Mouse (Mus musculus): ENCODE results near the gene Chp1. TPM values are rescaled to one million over a fixed set of nuclear protein-coding genes. Genes with fewer than 3 reads are reported as not detected.
"Not testable (repeated sequence)": the region's sequence is repeated elsewhere in the genome, so short reads cannot be mapped to it uniquely, and the experiment has no call there.

The Chp1 gene
- polyA plus RNA-seq, 1 experiment from 2014 or later, result 72.1 TPM

DNA sequence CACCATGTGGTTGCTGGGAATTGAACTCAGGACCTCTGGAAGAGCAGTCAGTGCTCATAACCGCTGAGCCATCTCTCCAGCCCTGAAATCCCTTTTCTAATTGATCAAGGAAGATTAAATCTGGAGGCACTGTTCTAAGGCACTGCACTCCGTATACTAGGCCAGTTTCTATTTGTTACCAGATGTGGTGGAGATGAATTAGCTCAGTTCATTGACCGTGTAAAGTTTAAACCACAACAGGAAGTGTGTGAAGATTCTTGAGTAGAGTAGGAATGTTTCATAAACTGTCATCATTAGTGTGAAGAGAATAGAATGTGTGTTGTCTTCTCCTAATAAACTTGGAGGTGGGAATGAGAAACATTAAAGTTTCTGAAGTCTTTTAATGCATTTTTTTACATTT lies 14.3 kb downstream of the Chp1 start:
- no peak for DNase-seq (ENCODE audit: low spot score)

DNA sequence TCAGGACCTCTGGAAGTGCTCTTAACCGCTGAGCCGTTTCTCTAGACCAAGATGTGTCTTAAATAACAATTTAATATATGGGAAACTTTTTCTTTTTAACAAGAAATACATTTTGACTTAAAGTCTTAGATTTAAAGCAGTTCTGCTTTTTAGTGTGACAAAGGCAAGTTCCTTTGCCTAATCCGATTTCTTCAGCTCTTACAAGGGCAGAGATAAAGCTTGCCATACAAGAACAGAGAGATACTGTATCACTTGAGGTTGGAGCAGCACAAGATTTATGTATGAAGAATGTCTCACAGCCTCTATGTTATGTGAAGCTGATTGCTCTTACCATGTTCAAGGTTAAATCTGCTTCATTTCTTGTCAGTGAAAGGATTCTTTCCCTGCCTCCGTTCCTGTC lies 17.8 kb downstream of the Chp1 start:
- no peak for DNase-seq (ENCODE audit: low spot score)

- no peak for DNase-seq (ENCODE audit: low spot score)
These were observed 18.8 kb downstream of the Chp1 start for GRCm38 (mm10) chr2:119566182-119566855.

DNA sequence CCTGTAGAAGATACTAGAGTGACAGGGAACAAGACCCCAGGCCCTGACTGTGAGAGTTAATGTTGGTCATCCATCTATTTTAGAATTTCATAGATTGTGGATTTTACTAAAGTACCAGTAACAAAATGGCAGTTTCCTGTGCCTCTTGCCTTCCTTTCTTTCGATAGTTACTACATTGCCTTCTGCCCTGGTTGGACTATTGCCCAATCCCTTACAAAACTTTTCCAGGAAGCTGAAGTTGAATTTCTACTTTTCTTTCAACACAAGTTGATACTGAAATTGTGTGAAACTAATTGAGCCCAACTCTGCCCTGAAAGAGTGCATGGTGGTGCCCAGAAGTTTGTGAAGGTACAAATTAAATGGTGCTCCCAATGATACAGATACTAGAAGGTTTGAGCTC lies 25.0 kb downstream of the Chp1 start:
- no peak for DNase-seq (ENCODE audit: low spot score)

DNA sequence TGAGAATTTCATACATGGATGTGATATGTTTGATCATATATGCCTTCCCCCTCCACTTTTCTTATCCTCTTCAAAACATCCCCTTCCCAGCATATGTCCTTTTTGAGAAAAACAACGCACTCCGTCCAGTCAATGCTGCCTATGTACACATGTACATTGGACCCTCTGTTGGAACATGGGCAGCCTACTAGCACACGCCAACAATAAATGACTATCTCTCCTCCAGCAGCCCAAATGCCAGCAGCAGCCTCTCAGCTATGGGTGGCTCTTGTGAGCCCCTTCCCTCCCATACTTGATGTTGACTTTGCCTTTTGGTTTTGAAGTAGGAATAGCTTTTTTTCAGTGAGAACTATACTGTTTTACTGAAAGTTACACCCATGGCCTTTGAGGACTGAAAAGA lies 34.1 kb downstream of the Chp1 start:
- no peak for DNase-seq (ENCODE audit: low spot score)

DNA sequence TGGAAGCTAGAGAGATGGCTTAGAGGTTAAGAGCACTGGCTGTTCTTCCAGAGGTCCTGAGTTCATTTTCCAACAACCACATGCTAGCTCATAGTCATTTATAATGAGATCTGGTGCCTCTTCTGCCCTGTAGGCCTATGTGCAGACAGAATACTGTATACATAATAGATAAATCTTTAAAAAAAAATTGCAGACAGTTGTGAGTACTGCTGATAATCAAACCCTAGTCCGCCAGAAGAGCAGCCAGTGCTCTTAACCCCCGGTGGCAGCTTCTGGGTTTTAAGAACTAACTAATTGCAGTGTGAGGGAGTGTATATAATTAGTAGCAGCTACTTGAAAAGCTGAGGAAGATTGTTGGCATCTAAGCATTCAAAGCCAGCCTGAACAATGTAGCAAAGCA lies 35.9 kb downstream of the Chp1 start:
- DNase-seq (ENCODE audit: low spot score), result no peak

DNA sequence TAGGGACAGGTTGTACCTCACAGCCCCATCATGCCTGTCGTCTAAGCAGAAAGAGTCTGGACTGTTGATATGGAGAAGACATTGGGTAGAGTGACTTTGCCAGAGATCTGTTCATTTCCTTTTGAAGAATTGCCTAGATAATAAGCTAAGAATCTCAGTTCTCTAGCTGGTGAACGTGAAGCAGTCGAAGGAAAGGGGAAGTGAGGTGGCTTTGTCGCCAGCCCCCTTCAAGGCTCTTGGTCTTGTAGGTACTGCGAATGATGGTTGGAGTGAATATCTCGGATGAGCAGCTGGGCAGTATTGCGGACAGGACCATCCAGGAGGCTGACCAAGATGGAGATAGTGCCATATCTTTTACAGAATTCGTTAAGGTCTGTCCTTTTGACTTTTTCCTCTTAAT lies 36.8 kb downstream of the Chp1 start:
- no peak for DNase-seq (ENCODE audit: low spot score)

GRCm38 (mm10) chr2:119587383-119587782 lies 39.9 kb downstream of the Chp1 start:
- peak; percentile 76 for DNase-seq (ENCODE audit: low spot score)

DNA sequence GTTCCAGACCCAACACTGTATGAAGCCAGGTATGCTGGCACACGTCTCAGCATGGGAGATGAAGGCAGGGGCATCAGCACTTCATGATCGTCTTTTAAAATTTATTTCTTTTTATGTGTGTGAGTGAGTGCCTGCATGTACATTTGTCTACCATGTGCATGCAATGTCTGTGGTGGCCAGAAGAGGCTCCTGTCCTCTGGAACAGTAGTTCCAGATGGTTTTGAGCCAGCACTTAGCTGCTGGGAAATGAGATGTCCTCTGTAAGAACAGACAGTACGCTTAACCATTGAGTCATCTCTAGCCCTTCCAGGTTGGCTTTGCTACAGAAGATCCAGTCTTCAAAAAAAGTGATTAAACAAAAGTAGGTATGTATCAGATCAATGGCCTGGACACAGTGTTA lies 43.8 kb downstream of the Chp1 start:
- DNase-seq (ENCODE audit: low spot score), result peak; percentile 26

- DNase-seq (ENCODE audit: low spot score), result no peak
These were observed 46.2 kb downstream of the Chp1 start for GRCm38 (mm10) chr2:119593765-119594112.

DNA sequence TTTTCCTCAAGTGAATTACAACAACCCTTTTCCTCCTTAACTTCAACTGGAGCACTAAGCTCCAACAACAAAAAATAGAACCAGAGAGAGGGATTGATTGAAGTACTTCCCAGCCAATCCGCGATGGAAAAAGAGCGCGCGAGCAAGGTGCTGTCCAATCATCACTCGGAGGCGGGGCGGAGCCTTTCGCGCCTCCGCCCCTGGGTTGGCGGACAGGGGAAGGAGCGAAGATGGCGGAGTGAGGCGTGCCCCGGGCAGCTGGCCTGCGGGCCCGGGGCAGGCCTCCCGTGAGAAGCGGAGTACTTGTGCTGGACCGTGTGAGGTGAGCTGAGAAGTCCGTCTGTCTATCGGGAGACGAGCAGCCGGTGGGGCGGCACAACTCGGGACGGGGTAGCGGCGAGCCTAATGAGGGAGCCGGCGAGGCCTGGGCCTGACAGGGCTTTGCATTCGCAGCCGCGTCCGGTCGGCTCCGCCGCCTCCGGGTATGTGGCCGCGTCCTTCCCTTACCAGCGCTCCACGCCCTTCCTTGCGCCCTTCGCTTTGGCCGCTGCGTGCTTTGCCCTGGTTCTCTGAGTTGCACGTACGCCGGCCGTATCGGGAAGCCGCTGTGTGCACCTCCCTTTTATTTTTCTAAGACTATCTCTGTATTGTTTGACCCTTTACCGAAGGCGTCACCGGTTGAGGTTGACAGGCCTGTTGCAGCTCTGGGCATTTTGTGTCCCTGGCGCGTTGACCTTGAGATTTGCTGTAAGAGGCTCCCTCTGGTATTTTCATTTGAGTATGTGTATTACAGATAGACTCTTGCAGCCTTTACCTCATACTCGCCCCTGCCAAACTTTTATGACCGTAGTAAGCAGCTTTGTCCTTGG lies 46.9 kb downstream of the Chp1 start:
- peak; percentile 97 for DNase-seq (ENCODE audit: low spot score)

- peak; percentile 9 for DNase-seq (ENCODE audit: low spot score)
These were observed 47.8 kb downstream of the Chp1 start for GRCm38 (mm10) chr2:119595308-119595707.

GRCm38 (mm10) chr2:119596781-119597330 lies 49.4 kb downstream of the Chp1 start:
- no peak for DNase-seq (ENCODE audit: low spot score)

- DNase-seq (ENCODE audit: low spot score), result no peak
These were observed 53.5 kb downstream of the Chp1 start for GRCm38 (mm10) chr2:119601027-119601426.

DNA sequence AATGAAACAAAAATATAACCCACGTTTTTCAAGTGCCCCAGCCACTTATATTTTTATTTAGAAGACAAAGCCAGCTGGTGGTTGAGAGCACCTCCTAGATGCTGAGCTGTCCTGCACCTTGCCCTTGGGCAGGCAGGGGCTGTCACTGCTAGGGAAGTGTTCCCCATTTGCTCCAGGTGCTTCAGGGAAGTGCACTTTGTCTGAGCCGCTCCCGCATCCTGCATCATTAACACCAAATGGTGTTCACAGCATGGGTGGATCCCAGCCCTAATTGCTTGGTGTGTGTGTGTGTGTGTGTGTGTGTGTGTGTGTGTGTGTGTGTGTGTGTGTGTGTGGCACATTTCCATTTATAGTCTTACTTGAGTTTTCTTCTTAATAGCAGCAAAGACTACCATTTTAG lies 54.1 kb downstream of the Chp1 start:
- not testable (repeated sequence) for DNase-seq (ENCODE audit: low spot score)

DNA sequence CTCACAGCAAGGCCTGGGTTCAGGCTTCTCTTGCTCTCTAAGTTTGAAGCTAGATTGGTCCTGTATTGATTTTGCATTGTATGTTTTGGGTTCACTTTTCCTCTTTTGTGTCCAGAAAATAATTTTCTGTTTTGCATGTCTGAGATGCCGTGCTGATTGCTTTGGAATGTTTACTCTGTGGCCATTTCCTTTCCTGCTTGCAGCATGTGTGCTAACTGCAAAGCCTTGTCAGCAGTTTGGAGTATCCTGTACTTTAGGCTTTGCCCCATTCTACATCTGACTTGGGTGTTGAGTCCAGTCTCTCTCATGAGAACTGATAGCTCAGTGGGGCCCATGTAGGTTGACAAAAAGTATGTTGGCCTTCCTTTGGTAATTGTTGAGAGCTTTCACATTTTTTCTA lies 55.0 kb downstream of the Chp1 start:
- DNase-seq (ENCODE audit: low spot score), result no peak

DNA sequence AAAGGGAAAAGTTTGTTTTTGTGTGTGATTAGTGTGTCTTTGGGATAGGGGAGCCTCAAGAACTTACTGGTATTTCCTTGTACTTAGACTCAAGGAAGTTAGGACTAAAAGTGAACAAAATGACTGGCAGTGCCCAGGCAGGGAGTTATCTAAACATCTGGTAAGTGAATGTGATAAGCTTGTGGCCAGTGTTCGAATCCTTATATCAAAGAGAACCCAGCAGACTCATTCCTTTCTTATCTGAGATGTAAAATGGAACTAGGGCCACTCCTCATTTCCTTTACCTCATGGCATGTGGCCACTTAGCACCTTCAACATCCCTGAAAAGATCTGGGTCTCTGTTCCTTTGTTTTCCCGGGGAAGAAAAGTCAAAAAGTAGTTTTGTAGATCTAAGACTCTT lies 56.4 kb downstream of the Chp1 start:
- DNase-seq (ENCODE audit: low spot score), result no peak

- DNase-seq (ENCODE audit: low spot score), result no peak
These were observed 58.0 kb downstream of the Chp1 start for GRCm38 (mm10) chr2:119605361-119605973.

DNA sequence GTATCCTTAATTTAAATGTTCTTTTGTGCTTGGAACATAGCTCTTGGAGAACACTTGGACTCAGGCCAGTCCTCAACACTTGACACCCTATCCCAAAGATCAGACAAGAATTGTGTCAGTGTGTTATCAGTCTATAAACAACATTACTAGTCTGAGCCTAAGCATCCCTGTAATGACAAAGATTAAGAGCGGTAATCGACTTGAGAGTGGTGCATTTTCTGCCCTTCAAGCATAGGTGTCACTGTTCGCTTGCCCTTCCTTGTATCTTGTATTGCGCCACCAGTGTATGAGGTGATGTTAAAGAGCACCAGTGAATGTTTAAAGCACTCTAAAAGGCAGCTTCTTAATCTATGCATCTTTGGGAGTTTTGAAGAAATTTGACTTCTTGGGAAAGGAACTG lies 59.5 kb downstream of the Chp1 start:
- DNase-seq (ENCODE audit: low spot score), result no peak

DNA sequence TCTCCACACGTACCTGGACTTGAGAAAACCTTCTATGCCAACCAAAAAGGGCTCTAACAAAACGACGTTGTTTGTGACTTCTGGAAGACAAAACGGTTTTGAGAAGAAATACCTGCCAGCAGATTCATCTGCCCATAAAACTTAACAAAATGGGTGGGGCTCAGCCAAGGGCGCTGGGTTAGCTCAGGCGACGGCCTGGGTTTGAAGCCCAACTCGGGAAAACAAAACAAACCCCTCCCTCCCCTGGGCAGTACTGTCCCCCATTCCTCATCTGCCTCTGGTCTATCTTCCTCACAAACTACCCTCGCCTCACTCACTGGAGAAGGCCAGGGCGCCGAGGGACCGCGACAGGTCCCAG lies 70.3 kb downstream of the Chp1 start:
- DNase-seq (ENCODE audit: low spot score), result no peak

GRCm38 (mm10) chr2:119618199-119618982 lies 70.9 kb downstream of the Chp1 start, which contains the start of the genes Nusap1 and Oip5:
Nusap1 (plus strand) TSS chr2:119618298.
Oip5 (minus strand) TSS chr2:119618469.
- peak; percentile 98 for DNase-seq (ENCODE audit: low spot score)

All from thymus, postnatal 0 days (tissue).